Mouse (Mus musculus) C2C12 (cell line): ENCODE data around the gene Mtif2. TPM values are rescaled to one million over a fixed set of nuclear protein-coding genes. Genes with fewer than 3 reads are reported as not detected.

ENCODE experiments used
- H3K27me3 ChIP-seq: one replicate; pipeline ENCODE4 v1.6.1; 2011; ENCODE audit not compliant: control insufficient read depth, insufficient read depth, insufficient read length
- H3K36me3 ChIP-seq: one replicate; pipeline ENCODE4 v1.6.1; 2011; ENCODE audit not compliant: control insufficient read depth, insufficient read depth
- H3K4me3 ChIP-seq: one replicate; pipeline ENCODE4 v1.5.1; 2011; ENCODE audit warnings: mild to moderate bottlenecking, control low read depth; ENCODE audit not compliant: poor library complexity, insufficient read depth, severe bottlenecking
- H3K79me2 ChIP-seq: one replicate; pipeline ENCODE4 v1.6.1; 2011; ENCODE audit not compliant: control insufficient read depth, insufficient read depth
- H3K79me3 ChIP-seq: one replicate; pipeline ENCODE4 v1.6.1; 2011; ENCODE audit warnings: low read depth, control low read depth
- H3ac ChIP-seq: one replicate; pipeline ENCODE3; 2011; ENCODE audit warnings: low read depth; ENCODE audit not compliant: control insufficient read depth, insufficient read length
- CEBPB ChIP-seq: IDR thresholded peaks from one replicate; pipeline ENCODE4 v1.6.1; 2011; ENCODE audit warnings: low read depth, mild to moderate bottlenecking, control low read depth, moderate library complexity
- CTCF ChIP-seq: IDR thresholded peaks from one replicate; pipeline ENCODE4 v1.5.1; 2011; ENCODE audit not compliant: control insufficient read depth, insufficient read depth, insufficient read length
- FOSL1 ChIP-seq: IDR thresholded peaks from one replicate; pipeline ENCODE4 v1.8.0; 2011; ENCODE audit warnings: mild to moderate bottlenecking, low read length; ENCODE audit not compliant: poor library complexity, insufficient read depth, severe bottlenecking
- MAX ChIP-seq: IDR thresholded peaks from one replicate; pipeline ENCODE4 v1.6.1; 2011; ENCODE audit warnings: mild to moderate bottlenecking, control low read depth
- MYOD1 ChIP-seq: IDR thresholded peaks from one replicate; pipeline ENCODE4 v1.6.1; 2011; ENCODE audit warnings: low read depth; ENCODE audit not compliant: control insufficient read depth, insufficient read length
- MYOG ChIP-seq: IDR thresholded peaks from one replicate; pipeline ENCODE4 v1.6.1; 2011; ENCODE audit not compliant: control insufficient read depth, insufficient read length; ENCODE audit errors: extremely low read depth
- USF1 ChIP-seq: IDR thresholded peaks from one replicate; pipeline ENCODE4 v1.6.1; 2011; ENCODE audit warnings: low read depth, mild to moderate bottlenecking, control low read depth, moderate library complexity
- polyA plus RNA-seq: library from polyadenylated mRNA; unstranded; fragments of >200 nt; fragmentation: generic; extraction: Trizol; gene quantifications from one replicate; pipeline ENCODE4 v1.2.1, GENCODE M21; 2012; ENCODE audit warnings: missing spikeins

The Mtif2 gene
- polyA plus RNA-seq, 1 experiment: 4.9 TPM

DNA sequence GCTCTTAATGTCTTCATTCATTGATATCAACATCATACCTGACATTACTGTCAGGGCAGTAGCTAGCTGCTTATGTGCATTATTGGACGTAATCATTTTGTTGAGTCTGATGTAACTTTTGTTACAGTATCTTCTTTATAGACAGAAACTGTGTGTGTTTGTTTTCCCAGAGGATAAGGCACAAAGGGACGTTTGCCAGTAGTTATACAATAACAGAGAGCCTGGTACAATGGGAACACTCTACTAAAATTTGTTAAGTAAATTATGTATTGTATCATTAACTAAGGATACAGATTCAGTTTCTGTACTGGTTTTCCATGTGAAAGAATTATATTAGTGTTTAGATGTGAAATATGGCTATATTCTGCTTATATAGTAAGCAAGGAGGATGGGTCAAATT, 46.4 kb downstream of the Mtif2 start:
- TF ChIP-seq FOSL1: no peak
- TF ChIP-seq MAX: no peak
- no peak for TF ChIP-seq MYOD1
- TF ChIP-seq USF1: no peak
- TF ChIP-seq CEBPB: no peak
- no peak for TF ChIP-seq CTCF
- TF ChIP-seq MYOG: no peak
- Histone ChIP-seq H3K36me3 (no peaks in the 10 kb centered on the region), H3K79me3 (no peaks in the 10 kb centered on the region), H3K4me3 (no peak overlapping the region), H3ac (no peak overlapping the region), H3K79me2 (no peaks in the 10 kb centered on the region), H3K27me3 (no peaks in the 10 kb centered on the region)

DNA sequence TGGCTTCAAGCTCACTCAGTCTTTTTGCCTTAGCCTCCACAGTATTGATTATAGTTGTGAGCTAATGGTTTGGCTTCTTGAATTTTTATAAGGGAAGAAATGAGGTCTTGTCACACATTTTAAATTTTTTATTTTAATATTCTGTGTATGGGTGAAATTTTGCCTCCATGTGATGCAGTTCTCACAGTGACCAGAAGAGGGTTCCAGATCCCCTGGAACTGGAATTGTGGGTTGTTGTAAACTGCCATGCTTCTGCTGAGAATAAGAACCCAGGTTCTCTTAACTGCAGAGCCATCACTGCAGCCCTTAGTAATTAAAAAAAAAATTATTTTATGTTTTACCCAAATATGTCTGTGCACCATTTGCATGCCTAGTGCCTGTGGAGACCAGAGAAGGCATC, 53.4 kb downstream of the Mtif2 start:
- no peaks in the 10 kb centered on the region for H3K36me3 ChIP-seq
- TF ChIP-seq FOSL1 (no peak), USF1 (no peak), MAX (no peak), CTCF (no peak), MYOD1 (no peak), MYOG (no peak), CEBPB (no peak)
- no peaks in the 10 kb centered on the region for H3K27me3 ChIP-seq
- H3ac ChIP-seq: no peak overlapping the region
- no peaks in the 10 kb centered on the region for H3K79me3 ChIP-seq
- no peak overlapping the region for H3K4me3 ChIP-seq
- H3K79me2 ChIP-seq: no peaks in the 10 kb centered on the region

Other genes starting within 250 kb of the Mtif2 start
- 3.4 TPM for gene Ccdc88a, start 152.8 kb upstream of the Mtif2 start, polyA plus RNA-seq
- gene Prorsd1, start 11.4 kb upstream of the Mtif2 start, polyA plus RNA-seq: 9.3 TPM
- not detected for gene Clhc1, start 21.5 kb downstream of the Mtif2 start, polyA plus RNA-seq
- 1,903 TPM for gene Rps27a, start 21.7 kb downstream of the Mtif2 start, polyA plus RNA-seq
- gene Rtn4, start 166.5 kb downstream of the Mtif2 start, polyA plus RNA-seq: 213 TPM